Mouse (Mus musculus) urinary bladder, postnatal 36 days (tissue): ENCODE measurements around the gene Adap1.
"Not testable (repeated sequence)": the region's sequence is repeated elsewhere in the genome, so short reads cannot be mapped to it uniquely, and the experiment has no call there.

Source experiments
- DNase-seq, 2 experiments: peaks; one replicate each; pipeline ENCODE4 v3.0.0; 2022; ENCODE audit warnings: low spot score in 2 of 2, mixed read lengths in 1 of 2

The Adap1 gene

DNA sequence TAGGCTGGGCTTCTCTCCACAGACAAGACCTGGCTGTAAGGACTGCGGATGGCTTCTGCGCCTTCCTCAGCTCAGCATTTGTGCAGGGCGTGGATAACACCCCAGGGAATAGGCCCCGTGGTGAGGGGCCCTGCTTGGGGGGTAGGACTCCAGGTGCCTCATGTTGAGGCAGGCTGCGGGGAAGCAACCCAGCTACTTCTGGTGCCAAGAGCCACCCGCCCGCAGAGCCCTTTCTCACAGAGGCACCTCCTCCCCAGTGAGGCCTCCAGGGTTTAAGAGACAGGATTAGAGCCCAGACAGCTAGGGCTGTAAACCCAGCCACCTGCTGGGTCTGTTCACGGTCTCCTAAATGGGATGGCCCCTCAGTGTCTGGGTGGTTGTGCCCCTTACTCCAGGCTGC lies 26.2 kb upstream of the Adap1 start:
- no peak for DNase-seq

DNA sequence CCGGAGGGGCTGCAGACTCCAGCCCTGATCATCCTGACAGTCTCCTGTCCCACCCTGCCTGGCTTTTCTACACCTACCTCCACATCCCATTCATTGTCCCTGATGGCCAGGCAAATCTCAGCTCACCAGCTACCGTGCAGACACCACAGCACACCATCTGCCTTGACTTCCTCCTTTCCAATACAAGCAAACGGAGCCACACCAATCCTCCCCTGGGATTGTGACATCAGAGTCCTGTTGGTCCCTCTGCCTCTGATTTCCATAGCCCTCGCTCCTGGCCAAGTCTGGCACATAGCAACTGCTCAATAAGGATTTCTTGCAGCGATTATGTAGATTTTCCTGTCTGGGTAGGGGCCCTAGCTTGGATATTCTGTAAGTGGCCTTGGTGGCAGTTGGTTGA lies 25.7 kb upstream of the Adap1 start, which contains the start of gene Cox19:
TSS of gene Cox19 (minus strand) at position 285 of the 400 bp plus-strand sequence.
- DNase-seq, result no peak

DNA sequence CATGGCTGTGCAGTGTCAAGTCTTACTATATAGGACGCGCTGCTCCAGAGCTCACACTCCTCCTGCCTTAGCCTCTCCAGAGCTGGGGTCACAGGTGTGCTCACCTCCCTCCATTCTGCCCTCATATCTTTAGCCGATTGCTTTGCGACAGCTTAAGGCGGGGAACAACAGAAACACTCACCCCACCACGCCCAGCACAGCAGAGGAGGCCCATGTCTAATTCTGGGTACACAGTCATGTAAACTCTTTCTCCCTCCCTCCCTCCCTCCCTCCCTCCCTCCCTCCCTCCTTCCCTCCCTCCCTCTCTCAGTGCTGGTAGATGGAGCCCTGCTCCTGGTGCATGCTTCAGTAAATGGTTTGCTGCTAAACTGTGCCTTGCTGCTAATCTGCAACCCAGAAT lies 24.3 kb upstream of the Adap1 start:
- DNase-seq, result no peak

DNA sequence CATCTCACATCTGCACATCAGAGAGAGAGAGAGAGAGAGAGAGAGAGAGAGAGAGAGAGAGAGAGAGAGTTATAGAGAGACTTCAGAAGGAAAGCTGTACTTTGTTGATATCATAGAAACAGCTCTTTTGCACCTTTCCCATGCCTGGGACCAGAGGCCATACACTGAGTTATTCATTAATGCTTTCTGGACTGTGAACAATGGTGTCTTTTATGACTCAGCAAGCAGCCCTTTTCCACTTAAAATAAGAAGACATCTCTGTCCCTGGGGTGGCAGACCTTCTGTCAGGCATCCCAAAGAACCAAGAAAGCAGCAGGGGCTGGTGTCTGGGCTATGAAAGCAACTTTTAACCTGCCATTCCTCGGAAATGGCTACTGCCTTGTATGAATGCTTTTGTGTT lies 21.8 kb upstream of the Adap1 start:
- no peak for DNase-seq

DNA sequence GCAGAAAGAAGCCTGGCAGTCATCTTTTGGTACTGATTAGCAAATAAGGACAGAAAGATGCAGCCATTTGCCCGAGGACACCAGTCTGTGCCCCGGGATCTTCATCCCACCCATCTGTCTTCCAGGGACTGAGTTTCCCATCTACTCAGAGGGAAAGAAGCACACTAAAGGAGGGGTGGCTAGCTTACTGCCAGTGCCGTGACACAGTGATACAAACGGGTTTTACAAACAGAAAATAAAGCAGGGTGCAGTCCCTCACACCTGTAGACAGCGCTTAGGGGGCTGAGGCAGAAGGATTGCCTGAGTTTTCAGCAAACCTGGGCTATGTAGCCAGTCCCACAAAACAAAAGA lies 19.9 kb upstream of the Adap1 start:
- no peak for DNase-seq

DNA sequence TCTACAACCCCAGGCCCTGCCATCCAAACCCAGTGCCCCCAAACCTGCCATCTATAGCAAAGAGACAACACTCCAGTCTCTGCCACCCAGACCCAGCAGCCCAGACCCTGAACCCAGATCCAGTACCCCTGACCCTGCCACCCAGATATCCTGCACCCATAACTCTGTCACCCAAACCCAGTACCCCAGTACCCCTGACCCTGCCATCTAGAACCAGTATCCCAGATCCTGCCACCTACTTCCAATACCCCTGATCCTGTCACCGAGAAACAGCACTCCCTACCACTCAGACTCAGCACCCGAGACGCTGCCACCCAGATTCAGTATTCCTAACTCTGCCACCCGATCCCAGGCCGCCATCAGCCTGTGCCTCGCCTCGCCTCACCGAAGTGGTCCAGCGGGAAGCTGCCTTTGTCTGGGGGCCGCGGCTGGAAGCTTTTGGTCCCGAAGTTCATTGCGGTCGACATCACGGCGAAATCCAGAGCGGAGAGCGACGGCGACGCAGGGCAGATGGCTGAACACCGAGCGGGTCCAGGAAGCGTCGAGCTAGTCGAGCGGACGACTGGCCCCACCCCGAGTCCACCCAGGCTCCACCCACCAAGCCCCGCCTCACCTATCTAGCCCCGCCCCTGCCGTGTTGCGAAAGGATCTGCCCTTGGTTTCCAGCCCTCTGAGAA lies 19.4 kb upstream of the Adap1 start:
- DNase-seq, result peak; percentile 97 to 98

DNA sequence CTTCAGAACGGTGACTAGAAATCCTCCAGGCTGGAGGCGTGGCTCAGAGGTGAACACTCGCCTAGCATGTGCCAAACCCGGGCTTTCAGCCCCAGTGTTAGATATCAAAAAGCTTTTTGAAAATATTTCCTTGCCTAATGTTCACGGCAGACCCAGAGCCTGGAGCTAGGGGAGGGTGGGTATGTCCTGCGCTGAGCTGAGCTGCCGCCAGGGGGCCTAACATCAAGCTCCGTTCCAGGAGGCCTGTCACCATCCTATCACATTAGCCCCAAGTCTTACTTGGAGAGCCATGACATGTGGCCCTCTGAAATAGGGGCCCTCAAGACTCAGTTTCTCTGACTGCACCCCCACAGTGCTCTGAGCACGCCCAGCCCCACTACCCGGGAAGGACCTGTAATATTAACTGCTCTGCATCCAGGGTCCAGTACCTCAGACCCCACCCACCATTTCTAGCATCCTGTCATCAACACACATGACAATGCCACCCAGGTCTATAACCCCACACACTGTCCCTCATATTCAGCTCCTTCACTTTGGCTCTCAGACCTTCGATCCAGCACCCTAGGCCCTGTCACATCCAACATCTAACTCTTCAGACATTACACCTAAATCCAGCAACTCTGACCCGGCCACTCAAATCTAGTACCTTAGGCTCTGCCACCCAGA lies 18.7 kb upstream of the Adap1 start:
- peak; percentile 59 to 74 for DNase-seq

DNA sequence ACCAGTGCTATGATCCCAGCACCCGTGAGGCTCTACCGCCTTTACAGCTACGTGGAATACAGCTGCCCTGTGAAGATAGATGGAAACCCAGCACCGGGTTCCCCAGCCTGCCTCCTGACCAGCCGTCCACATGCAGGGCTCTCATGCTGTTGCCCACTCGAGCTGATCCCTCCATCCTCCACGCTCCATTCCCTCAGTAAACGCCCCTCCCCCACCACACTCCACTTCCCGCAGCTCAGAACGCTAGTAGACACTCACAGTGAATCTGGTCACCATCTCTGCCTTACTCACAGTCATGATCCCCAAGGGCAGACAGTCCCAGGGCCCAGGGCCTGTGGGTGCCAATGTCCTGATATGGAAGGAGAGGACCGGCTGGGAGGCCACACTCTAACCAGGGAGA lies 13.5 kb upstream of the Adap1 start:
- no peak for DNase-seq

DNA sequence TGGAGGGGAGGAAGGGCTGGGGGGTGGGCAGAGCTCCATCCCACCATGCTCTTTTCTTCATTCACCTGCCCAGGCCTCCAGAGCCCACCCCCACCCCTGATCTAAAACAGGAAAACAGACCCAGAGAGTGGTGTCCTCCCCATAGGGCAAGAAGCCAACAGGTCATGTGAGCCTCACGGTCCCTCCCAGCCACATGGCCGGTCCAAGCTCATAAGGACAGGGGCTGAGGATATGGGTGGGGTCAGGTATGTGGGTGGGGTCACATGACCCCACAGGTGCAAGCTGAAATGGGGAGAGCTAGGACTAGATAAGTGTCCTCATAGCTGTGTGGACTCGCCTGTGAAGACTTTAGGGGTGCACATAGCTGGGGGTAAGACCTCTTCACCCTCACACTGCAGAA lies 13.0 kb upstream of the Adap1 start:
- DNase-seq, result no peak

DNA sequence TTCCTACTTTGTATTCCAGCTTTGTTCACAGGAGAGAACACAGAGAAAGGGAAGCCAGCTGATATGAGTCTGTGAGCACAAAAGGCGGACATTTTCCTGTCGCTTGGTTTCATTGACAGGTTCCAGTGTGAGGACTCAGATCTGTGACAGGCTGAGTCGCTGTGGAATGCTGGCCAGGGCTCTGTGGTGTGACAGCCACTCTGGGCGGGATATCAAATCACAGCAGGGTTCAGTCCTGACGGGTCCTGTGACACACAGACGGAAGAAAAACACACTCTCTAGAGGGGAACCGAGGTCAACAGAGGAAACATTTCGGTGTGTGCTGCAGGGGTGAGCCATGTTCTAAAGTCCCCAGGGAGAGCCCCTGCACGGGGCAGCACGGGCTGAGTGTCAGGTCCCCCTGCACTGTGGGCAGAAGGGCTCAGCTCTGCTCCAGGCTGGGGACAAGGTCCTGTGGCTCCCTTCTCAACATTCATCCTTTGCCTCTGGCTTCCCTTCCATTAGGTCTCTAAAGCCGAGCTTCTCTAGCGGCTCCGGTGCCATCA lies 12.5 kb upstream of the Adap1 start:
- DNase-seq, result no peak

DNA sequence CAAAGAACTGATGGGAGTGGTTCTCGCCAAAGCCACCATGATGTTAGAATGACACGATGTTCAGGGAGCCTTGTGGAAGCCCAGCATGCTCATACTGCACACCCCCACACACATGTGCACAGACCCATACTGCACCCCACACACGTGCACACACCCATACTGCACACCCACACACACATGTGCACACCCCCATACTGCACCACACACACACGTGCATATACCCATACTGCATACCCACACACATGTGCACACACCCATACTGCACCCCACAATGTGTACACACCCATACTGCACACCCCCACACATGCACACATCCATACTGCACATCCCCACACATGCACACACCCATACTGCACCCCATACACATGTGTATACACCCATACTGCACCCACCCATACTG lies 10.2 kb upstream of the Adap1 start:
- no peak for DNase-seq

DNA sequence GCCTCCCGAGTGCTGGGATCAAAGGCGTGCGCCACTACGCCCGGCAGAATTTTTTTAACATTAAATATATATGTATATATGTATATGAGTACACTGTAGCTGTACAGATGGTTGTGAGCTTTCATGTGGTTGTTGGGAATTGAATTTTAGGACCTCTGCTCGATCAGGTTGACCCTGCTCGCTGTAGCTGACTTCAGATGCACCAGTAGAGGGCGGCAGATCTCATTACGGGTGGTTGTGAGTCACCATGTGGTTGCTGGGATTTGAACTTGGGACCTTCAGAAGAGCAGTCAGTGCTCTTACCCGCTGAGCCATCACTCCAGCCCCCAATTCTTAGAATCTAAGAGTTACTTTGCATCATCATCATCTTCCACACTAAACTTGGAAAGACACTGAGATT lies 9.0 kb upstream of the Adap1 start:
- not testable (repeated sequence) for DNase-seq

DNA sequence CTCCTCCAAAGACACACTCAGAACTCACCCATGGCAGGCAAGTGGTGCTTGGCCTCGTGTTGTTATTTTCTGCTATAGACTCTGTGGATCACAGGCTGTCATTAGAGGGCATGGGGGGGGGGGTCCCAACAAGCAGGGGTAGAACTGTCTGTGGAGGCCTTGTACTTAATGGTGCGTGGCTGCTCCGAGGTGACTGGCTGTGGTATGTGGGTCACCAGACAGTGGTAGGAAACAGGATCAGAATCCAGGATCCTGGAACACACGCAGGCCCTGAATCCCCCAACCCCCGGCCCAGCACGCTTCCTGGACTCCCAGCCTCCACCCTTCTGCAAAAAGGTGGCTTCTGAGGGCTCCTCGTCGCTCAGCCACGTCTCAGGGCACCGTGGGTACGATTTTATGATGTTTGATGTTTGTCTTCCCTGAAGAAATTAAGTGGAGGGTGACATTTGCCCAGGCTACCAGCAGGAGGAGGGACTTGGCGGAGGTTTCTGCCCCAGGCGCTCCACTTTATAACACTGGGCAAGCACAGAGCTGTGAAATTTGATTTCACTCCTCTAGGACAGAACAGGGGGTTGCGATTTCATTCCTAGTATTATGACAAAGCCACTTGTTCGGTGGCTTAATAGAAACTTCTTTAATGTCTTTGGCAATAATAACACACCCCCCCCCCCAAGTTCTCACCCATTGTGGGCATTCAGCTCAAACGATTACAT lies 8.0 kb upstream of the Adap1 start:
- DNase-seq, result no peak

DNA sequence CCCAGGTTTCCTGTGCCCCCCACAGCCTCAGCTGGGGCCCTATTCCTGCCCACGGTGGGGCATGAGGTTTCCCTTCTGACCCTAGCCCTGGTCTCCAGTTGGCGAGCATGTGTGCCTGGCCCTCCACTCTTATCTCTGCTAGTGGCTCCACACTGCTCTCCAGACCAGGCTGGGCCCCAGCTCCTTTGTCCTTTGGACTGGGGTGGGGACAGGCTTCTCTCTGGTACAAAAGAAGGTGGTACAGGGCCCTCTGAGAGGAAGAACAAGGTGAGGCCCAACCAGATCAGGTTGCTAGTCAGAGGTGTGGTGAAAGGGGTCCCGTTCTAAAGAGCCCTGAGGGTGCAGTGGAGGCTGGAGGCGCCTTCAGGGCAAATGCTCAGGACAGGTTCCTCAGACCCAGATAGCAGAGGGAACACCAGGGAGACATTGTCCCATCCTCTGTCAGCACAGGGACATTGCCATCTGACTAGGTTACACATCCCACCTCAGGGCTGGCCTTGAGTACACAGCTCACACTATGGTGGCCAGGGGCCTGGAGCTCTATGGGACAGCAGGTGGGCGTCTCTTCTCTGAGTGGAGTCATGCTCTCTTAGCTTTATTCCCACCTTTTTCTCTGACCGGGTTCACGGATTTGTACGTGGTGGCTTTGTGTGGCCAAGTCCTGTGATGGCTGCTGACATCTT lies 7.3 kb upstream of the Adap1 start:
- DNase-seq, result no peak

DNA sequence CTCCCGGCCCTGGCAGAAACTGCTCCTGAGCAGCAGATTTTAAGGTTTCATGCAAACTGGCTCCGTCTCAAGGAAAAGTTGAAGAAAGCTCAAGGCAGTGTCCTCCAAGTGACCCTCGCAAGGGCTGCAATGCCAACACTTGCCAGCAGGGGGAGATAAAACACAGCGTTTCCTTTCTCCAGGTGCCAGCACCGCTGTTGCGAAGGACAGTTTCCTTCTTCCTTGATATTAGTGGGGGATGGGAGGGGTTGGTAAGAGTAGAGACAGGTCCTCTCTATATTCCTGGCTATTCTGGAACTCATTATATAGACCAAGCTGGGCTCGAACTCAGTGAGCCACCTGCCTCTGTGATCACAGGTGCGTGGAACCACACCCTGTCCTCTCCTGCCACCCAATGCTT lies 6.3 kb upstream of the Adap1 start:
- peak; percentile 71 to 84 for DNase-seq

DNA sequence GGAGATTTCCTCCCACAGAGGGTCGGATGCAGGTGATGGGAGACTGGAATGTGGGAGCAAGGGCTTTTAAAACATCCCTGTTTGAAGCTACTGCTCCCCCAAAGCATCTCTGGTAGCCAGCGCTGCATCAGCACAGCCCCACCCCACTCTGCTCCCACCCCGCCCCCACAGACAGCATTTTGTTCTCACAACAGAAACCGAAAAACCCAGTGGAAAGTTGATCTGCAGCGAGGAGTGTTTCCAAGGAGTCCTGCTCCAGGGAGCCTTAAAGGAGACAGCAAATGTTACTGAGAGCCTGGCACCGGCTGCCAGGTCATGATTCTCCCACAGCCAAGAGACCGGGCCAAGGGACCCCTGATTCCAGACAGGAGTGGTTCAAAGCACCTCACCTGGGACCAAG lies 5.3 kb upstream of the Adap1 start:
- no peak for DNase-seq

DNA sequence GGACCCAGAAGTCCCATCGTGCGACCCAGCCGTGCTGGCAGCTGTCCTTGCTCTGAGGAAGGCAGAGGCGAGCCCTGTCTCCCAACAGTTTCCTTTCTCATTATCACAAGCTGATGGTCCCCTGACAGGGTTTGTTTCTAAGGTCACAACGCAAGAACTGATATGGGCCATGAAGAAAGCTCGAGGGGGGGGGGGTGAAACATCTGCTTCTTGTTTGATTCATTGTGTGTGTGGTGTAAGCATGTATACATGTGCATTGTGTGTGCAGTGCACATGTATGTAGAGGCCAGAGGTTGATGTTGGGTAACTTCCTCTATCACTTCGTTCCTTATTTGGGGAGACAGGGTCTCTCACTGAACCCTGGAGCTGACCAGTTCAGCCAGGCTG lies 2.2 kb upstream of the Adap1 start:
- DNase-seq, result no peak

DNA sequence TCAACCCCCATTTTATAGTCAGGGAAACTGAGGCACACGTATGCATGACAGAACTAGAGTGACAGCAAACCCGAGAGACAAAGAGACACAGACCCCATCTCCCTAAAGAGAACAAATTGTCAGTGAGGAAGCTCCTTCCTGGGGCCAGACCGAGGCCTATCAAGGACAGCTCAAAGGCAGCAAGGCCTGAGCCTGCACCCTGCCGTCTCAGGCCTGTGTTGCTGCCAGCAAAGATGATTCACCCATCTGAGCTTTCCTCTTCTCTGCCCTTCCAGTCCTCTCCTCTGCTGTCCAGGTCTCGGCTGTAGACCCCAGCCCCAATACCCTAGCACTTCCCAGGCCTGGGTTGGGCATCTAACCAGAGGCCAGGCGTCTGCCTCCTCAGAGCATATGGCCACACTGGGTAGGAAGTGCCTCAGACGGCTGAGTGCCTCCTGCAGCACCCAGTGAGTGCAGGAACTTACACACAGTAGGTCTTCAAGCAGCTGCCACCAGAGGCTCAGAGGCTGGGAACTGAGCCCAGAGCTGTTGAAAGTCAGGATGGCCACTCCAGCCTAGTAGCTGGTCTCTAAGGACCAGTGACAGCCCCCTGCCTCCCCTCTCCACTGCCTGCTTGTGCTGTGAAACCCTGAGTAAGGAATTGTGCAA lies 1.7 kb upstream of the Adap1 start:
- DNase-seq, result no peak

DNA sequence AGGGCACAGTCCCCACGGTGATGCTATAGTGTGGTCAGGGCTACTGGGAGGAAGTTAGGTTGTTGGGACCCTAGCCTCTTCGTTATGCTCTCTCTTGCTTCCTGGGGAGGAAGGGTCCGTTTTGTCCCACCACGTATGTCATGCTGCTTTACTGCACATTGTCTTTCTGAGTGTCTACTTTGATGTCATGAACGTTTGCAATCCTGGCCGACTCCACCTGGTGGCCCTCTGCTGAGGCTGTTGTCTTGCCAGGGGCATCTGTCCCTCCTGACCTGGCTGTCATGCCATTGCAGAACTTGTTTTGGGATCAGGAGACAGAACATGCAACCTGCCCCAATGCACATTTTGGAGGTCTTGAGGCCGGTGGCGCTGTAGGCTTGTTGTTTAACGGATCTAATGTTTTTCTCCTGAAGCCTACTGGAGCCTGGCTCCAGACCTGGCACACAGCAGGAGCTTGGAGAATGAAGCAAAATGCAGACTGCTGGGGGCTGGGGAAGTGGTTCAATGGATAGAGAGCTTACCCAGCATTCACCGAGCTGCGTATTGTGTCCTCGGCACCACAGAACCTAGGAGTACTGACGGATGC lies 782 bp upstream of the Adap1 start:
- DNase-seq, result no peak

DNA sequence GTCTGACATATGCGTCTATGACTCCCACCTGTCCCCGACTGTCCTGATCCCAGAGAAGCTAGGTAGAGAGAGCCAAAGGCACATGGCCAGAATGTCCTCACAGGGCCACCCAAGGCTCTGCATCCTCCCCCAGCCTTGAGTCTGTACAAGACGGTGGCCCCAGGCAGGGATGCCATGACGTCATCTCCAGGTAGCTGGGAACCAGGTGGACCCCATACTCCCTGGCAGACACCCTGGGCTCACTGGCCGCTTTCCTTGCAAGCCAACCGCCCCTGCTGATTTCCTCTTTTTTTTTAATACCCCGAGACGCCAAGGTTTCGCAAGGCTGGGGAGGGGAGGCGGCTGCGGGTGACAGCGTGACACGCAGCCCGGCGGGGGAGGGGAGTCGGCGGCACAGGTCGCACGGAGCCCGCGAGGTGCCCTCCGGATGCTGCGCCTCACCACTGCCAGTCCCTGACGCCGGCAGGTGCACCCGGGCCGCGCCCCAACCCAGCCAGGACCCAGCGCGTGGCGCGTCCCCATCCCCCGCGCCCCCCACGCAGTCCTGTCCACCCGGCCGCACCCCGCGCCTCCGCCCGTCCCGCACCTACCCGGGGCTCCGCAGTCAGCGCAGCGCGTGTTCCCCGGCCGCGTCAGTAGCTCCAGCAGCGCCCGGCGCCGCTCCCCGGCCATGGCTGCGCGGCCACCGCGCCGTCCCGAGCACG lies 579 bp downstream of the Adap1 start:
- DNase-seq, result peak in 1 of 2 experiments; percentile 48

DNA sequence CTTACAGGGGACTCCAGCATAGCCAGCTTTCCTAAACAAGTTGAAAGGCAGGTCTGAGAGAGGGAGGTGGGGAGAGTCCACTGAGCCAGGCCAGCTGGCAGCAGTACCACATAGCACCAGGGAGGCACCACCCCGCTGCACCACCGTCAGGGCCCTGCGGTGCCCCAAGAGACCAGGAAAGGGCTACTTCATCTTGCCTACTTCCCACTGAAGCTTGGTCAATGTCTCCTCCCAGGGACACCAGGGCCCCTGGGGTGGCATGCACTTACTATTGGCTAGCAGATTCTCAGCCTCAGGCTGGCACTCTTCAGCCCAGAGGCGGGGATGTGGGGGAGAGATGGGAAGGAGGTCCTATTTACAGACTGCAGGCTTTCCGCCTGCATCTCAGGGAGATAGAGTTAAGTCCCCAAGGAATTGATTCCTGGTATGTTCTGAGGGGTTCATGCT lies 1.4 kb downstream of the Adap1 start:
- DNase-seq, result no peak
